Mouse (Mus musculus): ENCODE measurements around the gene Adgre5.

GRCm38 (mm10) chr8:83722631-83723030 is 18.5 kb downstream of the Adgre5 start:
- TF ChIP-seq CTCF (conservative IDR thresholded peaks at IDR 0.05 in 1 of 2, IDR thresholded peaks at IDR 0.05 in 1 of 2; ENCODE audit: low read depth in 2 of 2, low read length in 2 of 2) (no peak), POLR2A (IDR thresholded peaks at IDR 0.05; ENCODE audit: low read depth, low read length) (no peak), ZMIZ1 (IDR thresholded peaks at IDR 0.05; ENCODE audit: low read depth, low read length) (no peak), ZNF384 (IDR thresholded peaks at IDR 0.05; ENCODE audit: low read depth, low read length) (no peak)
